Mouse (Mus musculus) MEL (cell line): ENCODE measurements around the gene Tmem235. TPM values are rescaled to one million over a fixed set of nuclear protein-coding genes. Genes with fewer than 3 reads are reported as not detected.

Experiments used
- DNase-seq: peaks from one replicate; pipeline ENCODE4 v3.0.0; 2011; ENCODE audit warnings: low read depth, low spot score
- H3K27ac ChIP-seq: 2 replicates; pipeline ENCODE4 v1.5.1; 2012; ENCODE audit warnings: low read depth, mild to moderate bottlenecking, control low read depth, low read length, moderate library complexity; ENCODE audit not compliant: control insufficient read depth
- H3K27me3 ChIP-seq, 2 experiments: fragments of 150-350 bp in 1 of 2; sonication (generic) in 1 of 2; 2 replicates each; pipeline ENCODE4 v1.6.1; 2012; ENCODE audit warnings: low read length in 2 of 2, mild to moderate bottlenecking in 2 of 2, improper control_type of control experiment in 1 of 2, moderate library complexity in 1 of 2; ENCODE audit not compliant: insufficient read depth in 2 of 2, control insufficient read depth in 1 of 2
- H3K36me3 ChIP-seq, 2 experiments: 2 replicates each; pipeline ENCODE4 v1.6.1; 2012 to 2014; ENCODE audit warnings: low read length in 2 of 2, improper control_type of control experiment in 1 of 2, inconsistent platforms in 1 of 2, mild to moderate bottlenecking in 1 of 2; ENCODE audit not compliant: insufficient read depth in 2 of 2, control insufficient read depth in 1 of 2
- H3K4me1 ChIP-seq, 2 experiments: fragments of 150-350 bp in 1 of 2; sonication (generic) in 1 of 2; 2 replicates each; pipeline ENCODE4 v1.6.1; 2012; ENCODE audit warnings: low read length in 2 of 2, improper control_type of control experiment in 1 of 2, mild to moderate bottlenecking in 1 of 2; ENCODE audit not compliant: insufficient read depth in 2 of 2, control insufficient read depth in 1 of 2
- H3K4me3 ChIP-seq, 2 experiments: fragments of 150-350 bp in 1 of 2; sonication (generic) in 1 of 2; 2 replicates each; pipeline ENCODE4 v1.5.1; 2012; ENCODE audit warnings: low read depth in 2 of 2, low read length in 2 of 2, mild to moderate bottlenecking in 2 of 2, moderate library complexity in 2 of 2, control low read depth in 1 of 2, improper control_type of control experiment in 1 of 2; ENCODE audit not compliant: control insufficient read depth in 1 of 2, insufficient read depth in 1 of 2
- H3K79me2 ChIP-seq: 2 replicates; pipeline ENCODE4 v1.6.1; 2012; ENCODE audit warnings: mild to moderate bottlenecking, low read length, moderate library complexity; ENCODE audit not compliant: control insufficient read depth, poor library complexity, insufficient read depth
- H3K9ac ChIP-seq: 2 replicates; pipeline ENCODE4 v1.6.1; 2012; ENCODE audit warnings: low read depth, mild to moderate bottlenecking, control low read depth, low read length, moderate library complexity; ENCODE audit not compliant: control insufficient read depth, poor library complexity, severe bottlenecking
- H3K9me3 ChIP-seq: fragments of 150-350 bp; sonication (generic); replicated peaks from 2 replicates; pipeline ENCODE4 v1.6.1; 2012; ENCODE audit warnings: mild to moderate bottlenecking, low read length, improper control_type of control experiment, moderate library complexity; ENCODE audit not compliant: insufficient read depth
- BHLHE40 ChIP-seq: IDR thresholded peaks from 2 replicates; pipeline ENCODE4 v1.6.1; 2012; ENCODE audit warnings: low read depth, mild to moderate bottlenecking, inconsistent platforms, low read length, improper control_type of control experiment, borderline replicate concordance
- CHD1 ChIP-seq: IDR thresholded peaks from 2 replicates; pipeline ENCODE4 v1.6.1; 2012; ENCODE audit warnings: low read depth, mild to moderate bottlenecking, inconsistent platforms, low read length, improper control_type of control experiment
- CHD2 ChIP-seq: IDR thresholded peaks from 2 replicates; pipeline ENCODE4 v1.6.1; 2011; ENCODE audit warnings: low read length, improper control_type of control experiment
- E2F4 ChIP-seq: IDR thresholded peaks from 2 replicates; pipeline ENCODE4 v1.6.1; 2011; ENCODE audit warnings: low read depth, low read length, improper control_type of control experiment, borderline replicate concordance
- ELF1 ChIP-seq: IDR thresholded peaks from 2 replicates; pipeline ENCODE4 v1.6.1; 2014; ENCODE audit warnings: low read depth, mild to moderate bottlenecking, inconsistent platforms, low read length, improper control_type of control experiment, moderate library complexity
- EP300 ChIP-seq, 2 experiments: IDR thresholded peaks; 2 replicates each; pipeline ENCODE4 v1.6.1; 2011; ENCODE audit warnings: improper control_type of control experiment in 2 of 2, low read length in 2 of 2, low read depth in 1 of 2, mild to moderate bottlenecking in 1 of 2
- ETS1 ChIP-seq: IDR thresholded peaks from 2 replicates; pipeline ENCODE4 v1.6.1; 2012; ENCODE audit warnings: low read depth, mild to moderate bottlenecking, inconsistent platforms, low read length, improper control_type of control experiment, moderate library complexity
- GABPA ChIP-seq: IDR thresholded peaks from 2 replicates; pipeline ENCODE4 v1.6.1; 2012; ENCODE audit warnings: low read depth, mild to moderate bottlenecking, inconsistent platforms, low read length, improper control_type of control experiment, moderate library complexity
- GATA1 ChIP-seq: IDR thresholded peaks from 2 replicates; pipeline ENCODE4 v1.6.1; 2011; ENCODE audit warnings: low read depth, low read length, improper control_type of control experiment
- HCFC1 ChIP-seq: IDR thresholded peaks from 2 replicates; pipeline ENCODE4 v1.6.1; 2012; ENCODE audit warnings: low read depth, mild to moderate bottlenecking, inconsistent platforms, low read length, improper control_type of control experiment, moderate library complexity
- JUND ChIP-seq: IDR thresholded peaks from 2 replicates; pipeline ENCODE4 v1.6.1; 2011; ENCODE audit warnings: low read depth, mild to moderate bottlenecking, improper control_type of control experiment, low read length
- KAT2A ChIP-seq: conservative IDR thresholded peaks from 2 replicates; pipeline ENCODE4 v1.6.1; 2012; ENCODE audit warnings: low read depth, low read length, improper control_type of control experiment, inconsistent platforms
- MAFK ChIP-seq: IDR thresholded peaks from 2 replicates; pipeline ENCODE4 v1.6.1; 2011; ENCODE audit warnings: low read depth, mild to moderate bottlenecking, low read length, improper control_type of control experiment, borderline replicate concordance
- MAX ChIP-seq: IDR thresholded peaks from 2 replicates; pipeline ENCODE4 v1.6.1; 2011; ENCODE audit warnings: low read length, improper control_type of control experiment
- MAZ ChIP-seq: IDR thresholded peaks from 2 replicates; pipeline ENCODE4 v1.6.1; 2012; ENCODE audit warnings: low read depth, mild to moderate bottlenecking, inconsistent platforms, low read length, improper control_type of control experiment
- MEF2A ChIP-seq: IDR thresholded peaks from 2 replicates; pipeline ENCODE4 v1.6.1; 2014; ENCODE audit warnings: low read depth, mild to moderate bottlenecking, inconsistent platforms, low read length, improper control_type of control experiment; ENCODE audit not compliant: poor library complexity, insufficient replicate concordance, severe bottlenecking; ENCODE audit errors: extremely low read depth
- MXI1 ChIP-seq: IDR thresholded peaks from 2 replicates; pipeline ENCODE4 v1.6.1; 2011; ENCODE audit warnings: mild to moderate bottlenecking, low read depth, low read length, improper control_type of control experiment
- MYB ChIP-seq: IDR thresholded peaks from 2 replicates; pipeline ENCODE4 v1.6.1; 2011; ENCODE audit warnings: mild to moderate bottlenecking, low read depth, low read length, improper control_type of control experiment
- MYC ChIP-seq: IDR thresholded peaks from 2 replicates; pipeline ENCODE4 v1.6.1; 2011; ENCODE audit warnings: low read depth, mild to moderate bottlenecking, low read length, improper control_type of control experiment, moderate library complexity
- NELFE ChIP-seq: IDR thresholded peaks from 2 replicates; pipeline ENCODE4 v1.6.1; 2011; ENCODE audit warnings: low read depth, low read length, improper control_type of control experiment
- NRF1 ChIP-seq: IDR thresholded peaks from 2 replicates; pipeline ENCODE4 v1.6.1; 2014; ENCODE audit warnings: low read depth, mild to moderate bottlenecking, inconsistent platforms, low read length, improper control_type of control experiment, moderate library complexity; ENCODE audit not compliant: poor library complexity, insufficient read depth, severe bottlenecking
- POLR2A ChIP-seq, 2 experiments: IDR thresholded peaks; 2 replicates each; pipeline ENCODE4 v1.6.1; 2011 to 2012; ENCODE audit warnings: low read length in 2 of 2, mild to moderate bottlenecking in 2 of 2, control low read depth in 1 of 2, improper control_type of control experiment in 1 of 2, low read depth in 1 of 2, moderate library complexity in 1 of 2; ENCODE audit not compliant: control insufficient read depth in 1 of 2, insufficient read depth in 1 of 2, poor library complexity in 1 of 2
- POLR2AphosphoS2 ChIP-seq: IDR thresholded peaks from 2 replicates; pipeline ENCODE4 v1.6.1; 2011; ENCODE audit warnings: low read length, improper control_type of control experiment
- POLR2AphosphoS5 ChIP-seq: IDR thresholded peaks from 2 replicates; pipeline ENCODE4 v1.6.1; 2012; ENCODE audit warnings: low read depth, borderline replicate concordance, mild to moderate bottlenecking, inconsistent platforms, low read length, moderate library complexity, mixed read lengths
- RAD21 ChIP-seq: IDR thresholded peaks from 2 replicates; pipeline ENCODE4 v1.6.1; 2011; ENCODE audit warnings: mild to moderate bottlenecking, low read depth, low read length, improper control_type of control experiment
- RCOR1 ChIP-seq: IDR thresholded peaks from 2 replicates; pipeline ENCODE4 v1.6.1; 2012; ENCODE audit warnings: low read depth, mild to moderate bottlenecking, inconsistent platforms, low read length, improper control_type of control experiment
- SIN3A ChIP-seq: IDR thresholded peaks from 2 replicates; pipeline ENCODE4 v1.6.1; 2012; ENCODE audit warnings: low read length, improper control_type of control experiment, inconsistent platforms
- SMC3 ChIP-seq: IDR thresholded peaks from 2 replicates; pipeline ENCODE4 v1.6.1; 2011; ENCODE audit warnings: low read depth, low read length, improper control_type of control experiment
- TAL1 ChIP-seq: IDR thresholded peaks from 2 replicates; pipeline ENCODE4 v1.6.1; 2012; ENCODE audit warnings: mild to moderate bottlenecking, inconsistent platforms, low read length, moderate library complexity, mixed read lengths
- TBP ChIP-seq: IDR thresholded peaks from 2 replicates; pipeline ENCODE4 v1.8.0; 2011; ENCODE audit warnings: low read depth, low read length, improper control_type of control experiment
- TCF12 ChIP-seq: IDR thresholded peaks from 2 replicates; pipeline ENCODE4 v1.6.1; 2014; ENCODE audit warnings: low read depth, mild to moderate bottlenecking, inconsistent platforms, low read length, improper control_type of control experiment, moderate library complexity
- USF1 ChIP-seq: IDR thresholded peaks from 2 replicates; pipeline ENCODE4 v1.6.1; 2014; ENCODE audit warnings: low read depth, mild to moderate bottlenecking, inconsistent platforms, low read length, improper control_type of control experiment, moderate library complexity
- ZC3H11A ChIP-seq: IDR thresholded peaks from 2 replicates; pipeline ENCODE4 v1.6.1; 2012; ENCODE audit warnings: low read depth, mild to moderate bottlenecking, inconsistent platforms, low read length, improper control_type of control experiment
- ZKSCAN1 ChIP-seq: IDR thresholded peaks from 2 replicates; pipeline ENCODE4 v1.6.1; 2012; ENCODE audit warnings: low read depth, mild to moderate bottlenecking, inconsistent platforms, low read length, improper control_type of control experiment, moderate library complexity
- ZMIZ1 ChIP-seq: IDR thresholded peaks from 2 replicates; pipeline ENCODE4 v1.6.1; 2012; ENCODE audit warnings: low read depth, mild to moderate bottlenecking, inconsistent platforms, low read length, improper control_type of control experiment, moderate library complexity
- ZNF384 ChIP-seq: IDR thresholded peaks from 2 replicates; pipeline ENCODE4 v1.6.1; 2012; ENCODE audit warnings: low read depth, mild to moderate bottlenecking, inconsistent platforms, low read length, improper control_type of control experiment
- polyA plus RNA-seq, 2 experiments: library from polyadenylated mRNA; stranded (reverse) in 1 of 2; unstranded in 1 of 2; fragments of >175 nt in 1 of 2; fragments of >200 nt in 1 of 2; gene quantifications; 2 replicates each; pipeline versions ENCODE4 v1.2.1 to v1.2.4; 2012; ENCODE audit warnings: low replicate concordance in 2 of 2, low read depth in 1 of 2; ENCODE audit not compliant: insufficient read length in 2 of 2, insufficient read depth in 1 of 2, missing spikeins in 1 of 2
- total RNA-seq: library from RNA; depleted of rRNA; stranded (reverse); fragments of 300-350 nt; gene quantifications from 2 replicates; pipeline ENCODE4 v1.2.3, GENCODE M21; 2012

The Tmem235 gene
- total and polyA plus RNA-seq, 3 experiments = 0.04 TPM; not detected in 1

GRCm38 (mm10) chr11:117848985-117849671 lies 11.4 kb upstream of the Tmem235 start, which contains the start of gene Birc5:
Gene Birc5 (plus strand): TSS chr11:117849251.
- Histone ChIP-seq H3K4me3 (peak within 1 kb of the TSS; percentile 68 to 82), H3K27ac (peak within 1 kb of the TSS; percentile 66), H3K27me3 (no peaks in the 10 kb centered on the region), H3K4me1 (peaks cover 19 to 21% of the 10 kb centered on the region in 2 experiments), H3K9ac (peak within 1 kb of the TSS; percentile 80), H3K79me2 (peaks cover 28% of the 10 kb centered on the region), H3K36me3 (peaks cover 25 to 26% of the 10 kb centered on the region in 2 experiments), H3K9me3 (no peaks in the 10 kb centered on the region)
- peak; percentile 99 for DNase-seq
- TF ChIP-seq HCFC1 (peak; percentile 93), CHD2 (no peak), TBP (peak; percentile 83), CHD1 (no peak), MYB (no peak), POLR2A (IDR thresholded peaks at IDR 0.05; ENCODE audit: control insufficient read depth in 1 of 2, insufficient read depth in 1 of 2, low read depth in 1 of 2, low read length in 2 of 2, poor library complexity in 1 of 2) (peak; percentile 87 to 99), ZC3H11A (no peak), ETS1 (peak; percentile 27; the same call in 1 of the 2 replicates), USF1 (0 out of 2 replicates have a peak, but pooled peaks have one; percentile 52), MXI1 (no peak; the same call in none of the 2 replicates), POLR2AphosphoS5 (0 out of 2 replicates have a peak, but pooled peaks have one; percentile 46), GABPA (no peak), TCF12 (peak; percentile 62), ZKSCAN1 (no peak), MAZ (peak; percentile 43; the same call in 1 of the 2 replicates), RCOR1 (no peak), GATA1 (no peak), KAT2A (no peak; the same call in 1 of the 2 replicates), JUND (no peak), ZMIZ1 (peak; percentile 97), EP300 (IDR thresholded peaks at IDR 0.05; ENCODE audit: low read depth in 1 of 2, low read length in 2 of 2) (no peak; a peak in 1 of 4 replicates), POLR2AphosphoS2 (peak; percentile 96), NELFE (peak; percentile 99), MAX (peak; percentile 70; the same call in 1 of the 2 replicates), ZNF384 (no peak), MEF2A (0 out of 2 replicates have a peak, but pooled peaks have one; percentile 38), RAD21 (no peak), TAL1 (no peak), ELF1 (peak; percentile 68), SIN3A (peak; percentile 84; the same call in 1 of the 2 replicates), MYC (peak; percentile 82), BHLHE40 (no peak), MAFK (no peak), NRF1 (peak; percentile 68), SMC3 (no peak), E2F4 (peak; percentile 93; the same call in 1 of the 2 replicates)
